Mouse (Mus musculus): Measurements from ENCODE around the gene Gm8660.
"Not testable (repeated sequence)": the region's sequence is repeated elsewhere in the genome, so short reads cannot be mapped to it uniquely, and the experiment has no call there.

Gm8660 gene

GRCm38 (mm10) chr7:22370939-22371338 lies at the start of gene Gm8660:
Gene Gm8660 (minus strand): TSS chr7:22371039.
- not testable (repeated sequence) for DNase-seq

- not testable (repeated sequence) for DNase-seq
These were observed 42.4 kb upstream of the Gm8660 start, which contains the start of gene Vmn1r148 for GRCm38 (mm10) chr7:22413283-22413682. Gene Vmn1r148 (plus strand): TSS chr7:22413583.

GRCm38 (mm10) chr7:22329617-22330016 lies 41.2 kb downstream of the Gm8660 start, which contains the start of gene Gm4187:
Gene Gm4187 (minus strand): TSS chr7:22329717.
- DNase-seq = not testable (repeated sequence)

All from cerebellum, adult 9-11 months (tissue).